Mouse (Mus musculus) spleen, adult 2 months (tissue): Measurements from ENCODE around the gene Arhgef5.

ENCODE experiments used
- CTCF ChIP-seq: fragments of 200-500 bp; IDR thresholded peaks from 2 replicates; pipeline ENCODE4 v1.5.1; 2011; ENCODE audit warnings: mild to moderate bottlenecking, inconsistent platforms; ENCODE audit not compliant: insufficient read depth, insufficient read length, insufficient replicate concordance; ENCODE audit errors: extremely low read depth
- POLR2A ChIP-seq: fragments of 200-500 bp; IDR thresholded peaks from 2 replicates; pipeline ENCODE4 v1.6.1; 2011; ENCODE audit warnings: low read depth, low read length, inconsistent platforms

DNA sequence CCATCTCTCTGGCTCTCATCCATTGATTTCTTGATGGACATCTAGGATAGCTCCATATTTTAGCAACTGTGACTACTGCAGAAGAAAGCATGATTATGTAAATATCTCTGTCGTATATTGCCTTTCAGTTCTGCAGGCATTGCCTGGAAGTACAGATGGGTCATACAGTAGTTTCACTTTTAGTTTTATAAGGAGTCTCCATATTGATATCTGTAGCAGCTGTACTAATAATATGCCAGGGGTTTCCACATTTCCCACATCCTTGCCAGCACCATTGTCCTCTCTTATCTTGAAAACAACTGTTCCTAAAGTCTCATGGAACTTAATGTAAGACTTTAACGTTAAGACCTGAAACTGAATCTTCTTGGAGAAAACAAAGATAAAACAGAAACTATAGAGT is 4.6 kb upstream of the Arhgef5 start:
- TF ChIP-seq CTCF: no peak
- TF ChIP-seq POLR2A: no peak
